Comparison of ENCODE assay signal across 9 mouse cellular contexts in the genomic region with DNA sequence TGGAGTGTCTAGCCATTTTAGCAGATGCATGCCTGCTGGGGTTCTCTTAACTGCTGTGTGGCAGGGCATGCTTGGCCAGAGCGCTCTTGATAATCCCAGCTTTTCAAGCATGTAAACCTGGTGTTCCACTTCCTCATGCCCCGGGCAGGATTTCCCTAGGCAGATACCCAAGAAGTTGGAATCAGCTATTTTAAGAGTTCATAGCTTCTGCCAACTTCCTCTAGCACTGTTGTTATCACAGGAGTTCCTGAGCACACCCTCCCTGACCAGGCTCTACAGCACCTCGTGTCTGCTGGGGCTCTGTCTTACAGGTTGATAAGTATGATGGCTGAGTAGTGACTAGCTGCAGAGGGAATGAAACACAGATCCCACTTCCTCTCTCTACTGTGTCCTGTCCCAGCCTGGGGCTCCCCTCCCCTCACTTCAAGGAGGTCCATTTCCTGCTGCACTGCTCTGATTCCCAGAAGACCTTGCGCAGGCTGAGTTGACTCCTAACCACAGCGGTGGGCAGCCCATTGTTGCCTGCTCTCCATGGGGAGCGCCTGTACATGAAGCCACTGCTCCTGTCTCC.
A peak's percentile ranks its signal among the peaks of the same experiment; 100 is the strongest.
DNase-seq lines count a peak whose midpoint lies in the region; ATAC-seq and TF ChIP-seq lines count a peak whose summit lies in the region.
"Had no signal": no experiment of that assay in that cellular context is flagged by ENCODE, and none has a peak within 500 bp of the region (broad histone marks: within the 10 kb centered on the region; RNA-seq: fewer than 3 reads in every experiment).

No protein-coding gene starts in this region.

- no peak overlapping the region for H3K9ac ChIP-seq in embryonic facial prominence, embryonic 12.5 days
- H3K9ac ChIP-seq in heart, postnatal 0 days (replicated peaks; ENCODE audit: low read depth, low read length), result no peak overlapping the region
- no peak overlapping the region for H3K9ac ChIP-seq in liver, embryonic 11.5 days (ENCODE audit: low read depth, low read length)
- no peak overlapping the region for H3K9ac ChIP-seq in stomach, embryonic 16.5 days (ENCODE audit: low read length)
- H3K9ac ChIP-seq: embryonic facial prominence, embryonic 15.5 days had no signal

- no peaks in the 10 kb centered on the region for H3K9me3 ChIP-seq in embryonic facial prominence, embryonic 12.5 days
- no peaks in the 10 kb centered on the region for H3K9me3 ChIP-seq in embryonic facial prominence, embryonic 10.5 days
- no peaks in the 10 kb centered on the region for H3K9me3 ChIP-seq in heart, postnatal 0 days (replicated peaks; ENCODE audit: control insufficient read depth, low read length)
- no peaks in the 10 kb centered on the region for H3K9me3 ChIP-seq in liver, embryonic 11.5 days (ENCODE audit: control insufficient read depth, low read length)
- no peaks in the 10 kb centered on the region for H3K9me3 ChIP-seq in stomach, embryonic 16.5 days (replicated peaks; ENCODE audit: control insufficient read depth, low read length)
- H3K9me3 ChIP-seq: embryonic facial prominence, embryonic 15.5 days had no signal

- H3K27ac ChIP-seq in embryonic facial prominence, embryonic 12.5 days, result no peak overlapping the region
- H3K27ac ChIP-seq in embryonic facial prominence, embryonic 10.5 days (replicated peaks), result no peak overlapping the region; the same call in 1 of the 2 replicates
- H3K27ac ChIP-seq in heart, postnatal 0 days (ENCODE audit: low read depth), result peak overlapping the region; percentile 77
- peak overlapping the region; percentile 51; the same call in 1 of the 2 replicates for H3K27ac ChIP-seq in liver, embryonic 11.5 days (ENCODE audit: low read depth, low read length)
- H3K27ac ChIP-seq in stomach, embryonic 16.5 days (ENCODE audit: low read length), result 0 out of 2 replicates have a peak overlapping the region, but pooled peaks have one; percentile 13
- H3K27ac ChIP-seq: embryonic facial prominence, embryonic 15.5 days had no signal

- TF ChIP-seq CTCF in heart, postnatal 0 days (IDR thresholded peaks at IDR 0.05; ENCODE audit: low read depth), result no peak

- H3K4me1 ChIP-seq in embryonic facial prominence, embryonic 12.5 days, result 0 out of 2 replicates have a peak, but pooled peaks cover 4% of the 10 kb centered on the region
- peaks cover 8% of the 10 kb centered on the region; the same call in 1 of the 2 replicates for H3K4me1 ChIP-seq in embryonic facial prominence, embryonic 10.5 days
- peaks cover 35% of the 10 kb centered on the region for H3K4me1 ChIP-seq in heart, postnatal 0 days (ENCODE audit: control insufficient read depth, insufficient read depth)
- peaks cover 15% of the 10 kb centered on the region for H3K4me1 ChIP-seq in liver, embryonic 11.5 days (replicated peaks; ENCODE audit: control insufficient read depth, insufficient read depth, low read length)
- H3K4me1 ChIP-seq in stomach, embryonic 16.5 days (ENCODE audit: control insufficient read depth, insufficient read depth, low read length), result peaks cover 8% of the 10 kb centered on the region

- no peak overlapping the region for H3K4me2 ChIP-seq in embryonic facial prominence, embryonic 12.5 days (replicated peaks)
- H3K4me2 ChIP-seq in heart, postnatal 0 days (ENCODE audit: low read depth, low read length), result no peak overlapping the region
- H3K4me2 ChIP-seq in liver, embryonic 11.5 days, result peak overlapping the region; percentile 34
- no peak overlapping the region for H3K4me2 ChIP-seq in stomach, embryonic 16.5 days (ENCODE audit: low read depth, low read length)
- H3K4me2 ChIP-seq: embryonic facial prominence, embryonic 15.5 days had no signal

- no peak overlapping the region for H3K4me3 ChIP-seq in embryonic facial prominence, embryonic 12.5 days
- no peak overlapping the region for H3K4me3 ChIP-seq in embryonic facial prominence, embryonic 10.5 days
- no peak overlapping the region for H3K4me3 ChIP-seq in heart, postnatal 0 days (ENCODE audit: low read depth, low read length)
- no peak overlapping the region for H3K4me3 ChIP-seq in liver, embryonic 11.5 days (ENCODE audit: low read depth, low read length)
- no peak overlapping the region for H3K4me3 ChIP-seq in stomach, embryonic 16.5 days (replicated peaks; ENCODE audit: low read length)
- H3K4me3 ChIP-seq: embryonic facial prominence, embryonic 15.5 days had no signal

- DNase-seq in embryonic facial prominence, embryonic 10.5 days (ENCODE audit: low spot score), result no peak
- DNase-seq in heart, postnatal 0 days (ENCODE audit: low spot score), result peak; percentile 82
- DNase-seq in liver, embryonic 11.5 days (ENCODE audit: low spot score), result peak; percentile 48
- DNase-seq in layer of hippocampus, adult 8-10 months (ENCODE audit: low spot score in 2 of 2), result no peak
- DNase-seq in ovary, postnatal 14 days (ENCODE audit: low spot score), result no peak
- no peak for DNase-seq in urinary bladder, adult 2 months (ENCODE audit: low spot score)

- H3K36me3 ChIP-seq in embryonic facial prominence, embryonic 12.5 days, result 0 out of 2 replicates have a peak, but pooled peaks cover 2% of the 10 kb centered on the region
- no peaks in the 10 kb centered on the region for H3K36me3 ChIP-seq in embryonic facial prominence, embryonic 10.5 days (replicated peaks)
- no peaks in the 10 kb centered on the region for H3K36me3 ChIP-seq in heart, postnatal 0 days (replicated peaks; ENCODE audit: control insufficient read depth, insufficient read depth, low read length)
- H3K36me3 ChIP-seq in liver, embryonic 11.5 days (ENCODE audit: control insufficient read depth, insufficient read depth, low read length), result no peaks in the 10 kb centered on the region
- no peaks in the 10 kb centered on the region for H3K36me3 ChIP-seq in stomach, embryonic 16.5 days (ENCODE audit: control insufficient read depth, insufficient read depth, low read length)

- TF ChIP-seq EP300 in heart, postnatal 0 days (IDR thresholded peaks at IDR 0.05; ENCODE audit: low read depth), result no peak

- WGBS in embryonic facial prominence, embryonic 12.5 days, result 74% methylated on average over 6 of the region's 6 CpGs
- WGBS in embryonic facial prominence, embryonic 10.5 days, result 81% methylated on average over 6 of the region's 6 CpGs
- WGBS in heart, postnatal 0 days, result 21% methylated on average over 6 of the region's 6 CpGs
- WGBS in liver, embryonic 11.5 days, result 39% methylated on average over 6 of the region's 6 CpGs
- 57% methylated on average over 6 of the region's 6 CpGs for WGBS in stomach, embryonic 16.5 days

- ATAC-seq in embryonic facial prominence, embryonic 12.5 days (ENCODE audit: insufficient number of reproducible peaks, insufficient read depth, low FRiP score, low TSS enrichment), result 0 out of 2 replicates have a peak, but pooled peaks have one; percentile 15
- peak; percentile 85 for ATAC-seq in heart, postnatal 0 days (ENCODE audit: insufficient read depth, low read depth)
- ATAC-seq in liver, embryonic 11.5 days (replicated peaks; ENCODE audit: low FRiP score), result peak; percentile 78
- peak; percentile 56; the same call in 1 of the 2 replicates for ATAC-seq in stomach, embryonic 16.5 days (ENCODE audit: insufficient read depth, low FRiP score)

- no peaks in the 10 kb centered on the region for H3K27me3 ChIP-seq in embryonic facial prominence, embryonic 12.5 days
- H3K27me3 ChIP-seq in embryonic facial prominence, embryonic 10.5 days (replicated peaks; ENCODE audit: low read depth, poor library complexity, severe bottlenecking), result no peaks in the 10 kb centered on the region
- no peaks in the 10 kb centered on the region for H3K27me3 ChIP-seq in heart, postnatal 0 days (ENCODE audit: control insufficient read depth, insufficient read depth, low read length)
- no peaks in the 10 kb centered on the region for H3K27me3 ChIP-seq in liver, embryonic 11.5 days (replicated peaks; ENCODE audit: control insufficient read depth, insufficient read depth, low read length)
- no peaks in the 10 kb centered on the region for H3K27me3 ChIP-seq in stomach, embryonic 16.5 days (ENCODE audit: control insufficient read depth, insufficient read depth, low read length)
- H3K27me3 ChIP-seq: embryonic facial prominence, embryonic 15.5 days had no signal

Comparison
In these comparisons a context has a peak if more than half of its experiments do, and no peak if none do; other contexts are left out.
1. ATAC-seq: peak in every context shown above with its lines; median percentile 85 in heart, postnatal 0 days; 78 in liver, embryonic 11.5 days; 56 in stomach, embryonic 16.5 days; 15 in embryonic facial prominence, embryonic 12.5 days.
2. H3K27ac ChIP-seq: peak in heart, postnatal 0 days (single experiment), liver, embryonic 11.5 days (single experiment) and stomach, embryonic 16.5 days (single experiment); none in embryonic facial prominence, embryonic 12.5 days (single experiment) and embryonic facial prominence, embryonic 10.5 days (single experiment).
3. DNase-seq: peak in heart, postnatal 0 days (single experiment) and liver, embryonic 11.5 days (single experiment); none in embryonic facial prominence, embryonic 10.5 days (single experiment), layer of hippocampus, adult 8-10 months (0 of 2), ovary, postnatal 14 days (single experiment) and urinary bladder, adult 2 months (single experiment).